Mouse (Mus musculus): Measurements from ENCODE around the gene Avpi1.

Gene Avpi1

DNA sequence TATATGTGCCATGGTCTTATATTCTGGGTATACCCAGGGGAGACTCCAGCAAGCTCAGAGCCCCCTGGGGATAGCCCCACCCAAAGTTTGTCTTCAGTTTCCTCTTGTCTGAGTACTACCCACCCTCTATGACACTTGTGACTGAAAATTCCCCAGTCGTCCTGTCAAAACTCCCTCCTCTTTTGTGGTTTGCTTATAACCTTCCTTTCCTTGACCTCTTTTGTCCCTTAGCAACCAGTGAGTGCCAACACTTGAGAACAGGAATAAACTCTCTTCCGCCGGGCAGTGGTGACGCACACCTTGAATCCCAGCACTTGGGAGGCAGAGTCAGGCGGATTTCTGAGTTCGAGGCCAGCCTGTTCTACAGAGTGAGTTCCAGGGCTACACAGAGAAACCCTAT is 15.2 kb upstream of the Avpi1 start:
- DNase-seq, result no peak

- no peak for DNase-seq
Measured at GRCm38 (mm10) chr19:42142757-42143156, 13.9 kb upstream of the Avpi1 start.

- DNase-seq, result no peak
Measured at GRCm38 (mm10) chr19:42141998-42142397, 13.1 kb upstream of the Avpi1 start.

DNA sequence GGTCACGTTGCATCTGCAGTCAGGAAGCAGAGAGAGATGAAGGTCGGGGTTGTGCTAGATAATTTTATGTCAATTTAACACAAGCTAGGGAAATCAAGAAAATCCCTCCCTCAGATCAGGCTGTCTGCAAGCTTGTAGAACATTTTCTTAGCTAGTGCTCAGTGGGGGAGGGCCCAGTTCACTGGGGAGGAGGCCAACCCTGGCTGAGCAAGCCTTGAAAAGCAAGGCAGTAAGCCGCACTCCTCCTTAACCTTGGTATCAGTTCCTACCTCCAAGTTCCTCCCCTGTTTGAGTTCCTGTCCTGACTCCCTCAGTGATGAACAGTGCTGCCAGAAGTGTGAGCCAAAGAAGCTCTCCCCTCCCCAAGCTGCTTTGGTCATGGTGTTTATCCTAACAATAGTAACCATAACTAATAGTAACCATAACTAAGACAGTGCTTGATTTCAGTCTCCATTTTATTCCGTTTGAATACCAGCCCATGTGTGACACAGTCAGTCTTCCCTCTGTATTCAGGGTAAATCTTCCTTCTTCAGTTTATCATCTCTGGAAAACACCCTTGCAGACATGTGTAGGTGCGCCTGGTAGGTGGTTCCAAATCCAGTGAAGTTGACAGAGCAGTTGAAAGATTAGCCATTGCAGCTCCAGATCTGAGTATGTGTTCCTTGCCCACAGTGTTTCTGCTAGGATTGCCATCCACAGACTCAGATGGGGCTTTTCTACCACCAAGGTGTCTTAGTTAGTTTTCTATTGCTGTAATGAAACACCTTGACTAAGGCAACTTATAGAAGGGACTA is 11.1 kb upstream of the Avpi1 start:
- DNase-seq, result no peak

DNA sequence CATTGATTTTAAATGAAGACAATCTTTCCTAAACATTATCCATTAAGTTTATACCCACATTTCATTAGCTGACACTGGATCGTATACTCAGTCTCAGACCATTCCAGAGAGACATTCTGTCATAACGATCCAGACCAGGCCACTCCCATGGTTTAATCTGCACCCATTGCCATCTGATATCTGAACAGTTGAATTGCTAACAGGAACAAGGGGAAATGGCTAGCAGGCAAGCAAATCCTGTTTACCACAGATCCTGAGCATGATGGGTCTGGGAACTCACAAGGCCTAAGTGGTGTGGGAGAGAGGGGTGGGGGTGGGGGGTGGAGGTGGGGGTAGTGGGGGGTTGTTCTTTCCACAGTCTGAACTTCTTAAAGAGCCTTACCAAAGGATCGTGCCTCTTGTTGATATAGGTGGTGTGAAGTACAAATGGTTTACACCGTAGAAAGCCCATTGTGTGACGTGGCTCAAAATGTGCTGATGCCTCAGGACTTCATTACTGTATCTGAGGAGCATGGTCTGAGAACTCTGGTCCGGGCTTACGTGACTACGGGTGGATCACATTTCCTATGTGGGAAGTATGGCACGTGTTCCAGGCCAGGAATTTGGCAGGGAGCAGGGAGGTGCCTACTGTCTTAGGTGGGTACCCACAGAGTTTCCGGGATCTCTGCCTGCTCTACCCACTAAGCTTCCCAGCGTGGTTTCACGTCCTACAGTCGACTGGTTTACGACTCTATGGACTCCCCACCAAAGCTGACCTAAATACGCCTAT is 9.8 kb upstream of the Avpi1 start:
- no peak for DNase-seq

DNA sequence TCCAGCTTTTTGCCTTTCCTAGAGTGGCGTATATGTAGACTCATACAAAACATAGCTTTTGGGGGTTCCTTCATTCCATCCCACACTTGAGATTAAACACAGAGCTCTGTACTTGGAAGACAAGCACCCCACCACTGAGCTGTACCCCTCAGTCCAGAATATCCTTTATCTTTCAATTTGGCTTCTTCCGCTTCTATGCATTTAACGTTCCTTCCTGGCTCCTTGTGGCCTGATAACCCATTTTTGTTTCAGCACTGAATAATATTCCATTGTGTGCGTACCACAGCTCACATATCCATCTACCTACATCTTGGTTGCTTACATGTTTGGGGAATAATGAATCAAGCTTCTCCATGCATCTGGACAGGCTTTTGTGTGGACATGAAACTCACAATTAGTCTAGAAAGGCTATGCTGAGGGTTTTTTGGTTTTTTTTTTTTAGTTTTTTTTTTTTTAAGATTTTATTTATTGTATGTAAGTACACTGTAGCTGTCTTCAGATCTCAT is 8.4 kb upstream of the Avpi1 start:
- DNase-seq, result no peak

DNA sequence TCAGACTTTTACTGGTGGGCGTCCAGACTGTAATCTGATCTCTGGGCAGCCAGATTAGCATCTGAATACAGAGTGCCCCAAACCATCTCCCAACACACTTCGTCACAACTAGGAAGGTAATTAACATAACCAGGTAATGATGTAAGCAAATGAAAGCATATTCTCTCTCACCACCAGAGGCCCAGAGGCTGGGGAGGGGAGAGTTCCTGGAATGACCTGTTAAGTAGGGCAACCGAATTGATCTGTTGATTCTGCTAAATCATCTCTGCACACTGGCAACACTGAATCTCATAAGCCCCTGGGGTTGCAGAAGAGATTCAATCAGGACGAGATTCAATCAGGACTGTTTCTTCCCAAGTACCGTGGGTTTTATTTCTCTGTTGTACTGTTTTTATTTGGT is 7.3 kb upstream of the Avpi1 start:
- DNase-seq, result no peak

DNA sequence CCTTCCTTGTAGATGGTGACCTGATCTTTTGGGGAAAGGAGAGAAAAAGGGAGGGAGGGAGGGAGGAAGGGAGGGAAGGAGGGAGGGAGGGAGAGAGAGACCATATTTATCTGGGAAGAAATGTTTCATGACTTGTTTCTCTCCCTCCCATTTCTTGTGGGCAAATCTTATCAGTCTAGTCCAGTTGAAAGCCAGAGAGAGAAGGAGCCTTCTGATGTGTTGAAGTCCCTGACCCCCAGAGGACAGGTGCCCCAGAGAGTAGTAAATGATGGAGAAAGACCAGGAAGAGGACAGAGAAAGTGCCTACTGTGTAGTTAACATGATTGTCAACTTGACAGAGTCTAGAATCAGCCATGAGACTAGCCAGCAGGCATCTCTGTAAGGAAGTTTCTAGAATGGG is 6.2 kb upstream of the Avpi1 start:
- no peak for DNase-seq

GRCm38 (mm10) chr19:42131101-42131500 is 2.2 kb upstream of the Avpi1 start:
- no peak for DNase-seq

- no peak for DNase-seq
Measured at GRCm38 (mm10) chr19:42130294-42130606, 1.4 kb upstream of the Avpi1 start.

DNA sequence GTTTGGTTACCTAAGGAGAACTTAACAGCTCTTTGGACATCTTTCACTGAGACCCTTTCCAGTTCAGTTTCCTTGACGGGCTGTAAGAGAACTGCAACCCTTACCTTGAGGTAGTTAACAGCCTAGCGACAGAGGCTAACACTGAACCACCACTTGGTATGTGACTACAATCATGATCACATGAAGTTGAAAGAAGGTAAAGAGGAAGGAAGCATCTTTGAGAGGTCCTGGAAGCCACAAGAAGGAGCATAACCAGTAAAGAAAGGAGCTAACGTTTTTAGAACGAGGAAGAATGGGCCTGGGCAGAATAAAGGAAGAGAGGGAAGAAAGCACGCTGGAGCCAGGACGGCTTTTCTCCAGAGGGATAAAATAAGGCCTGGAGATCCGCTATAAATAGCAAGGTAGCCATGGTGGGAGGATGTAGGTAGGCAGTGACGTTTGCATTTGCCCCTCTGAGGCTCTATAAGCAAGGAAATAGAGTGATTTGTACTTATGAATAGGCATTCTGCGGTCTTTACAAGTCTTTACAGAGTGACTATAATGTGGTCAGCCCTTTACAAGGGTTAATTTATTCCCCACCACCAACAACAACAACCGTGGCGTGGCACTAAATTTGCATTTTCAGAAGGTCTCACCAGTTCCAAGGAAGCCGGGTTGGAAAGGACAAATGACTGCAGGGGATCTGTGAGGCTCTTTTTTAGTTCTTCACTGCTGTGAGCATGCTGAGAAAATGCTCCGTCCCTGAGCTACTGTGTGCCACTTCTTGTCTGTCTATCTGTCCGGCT is 842 bp upstream of the Avpi1 start:
- peak; percentile 17 for DNase-seq

DNA sequence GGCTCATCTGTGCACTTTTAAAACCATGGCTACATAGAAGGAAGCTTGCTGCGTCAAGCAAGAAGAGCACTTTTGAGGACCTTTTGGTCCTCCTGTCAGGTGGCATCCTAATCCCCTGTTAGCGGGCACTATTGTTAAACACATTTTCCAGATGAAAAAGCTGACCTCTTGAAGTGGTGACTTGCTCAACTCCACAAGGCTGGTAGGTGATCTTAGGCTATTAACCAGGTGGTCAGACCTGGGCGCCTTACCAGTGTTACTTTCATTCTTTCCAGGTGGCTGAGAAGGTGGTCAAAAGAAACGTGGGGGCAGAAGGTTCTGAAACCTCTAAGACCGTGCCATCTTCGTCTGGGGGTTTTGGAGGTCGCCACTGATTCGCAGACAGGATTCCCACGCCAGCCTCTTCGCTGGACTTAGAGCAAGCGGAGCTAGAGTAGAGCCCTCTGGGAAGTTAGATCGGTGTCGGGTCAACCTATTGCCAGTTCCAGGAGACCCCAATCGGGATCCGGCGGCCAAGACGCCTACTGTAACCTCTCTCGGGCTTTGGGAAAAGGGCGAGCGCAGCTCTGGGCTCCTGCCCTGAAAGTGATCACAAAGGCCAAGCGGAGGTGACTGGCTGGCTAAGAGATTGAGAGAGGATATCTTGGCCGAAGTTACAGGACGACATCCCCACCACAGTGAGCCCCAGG is 663 bp downstream of the Avpi1 start:
- DNase-seq, result no peak

GRCm38 (mm10) chr19:42127024-42127423 is 1.8 kb downstream of the Avpi1 start:
- no peak for DNase-seq

GRCm38 (mm10) chr19:42126219-42126605 is 2.6 kb downstream of the Avpi1 start:
- no peak for DNase-seq

- no peak for DNase-seq
Measured at GRCm38 (mm10) chr19:42125501-42126218, 3.2 kb downstream of the Avpi1 start.

DNA sequence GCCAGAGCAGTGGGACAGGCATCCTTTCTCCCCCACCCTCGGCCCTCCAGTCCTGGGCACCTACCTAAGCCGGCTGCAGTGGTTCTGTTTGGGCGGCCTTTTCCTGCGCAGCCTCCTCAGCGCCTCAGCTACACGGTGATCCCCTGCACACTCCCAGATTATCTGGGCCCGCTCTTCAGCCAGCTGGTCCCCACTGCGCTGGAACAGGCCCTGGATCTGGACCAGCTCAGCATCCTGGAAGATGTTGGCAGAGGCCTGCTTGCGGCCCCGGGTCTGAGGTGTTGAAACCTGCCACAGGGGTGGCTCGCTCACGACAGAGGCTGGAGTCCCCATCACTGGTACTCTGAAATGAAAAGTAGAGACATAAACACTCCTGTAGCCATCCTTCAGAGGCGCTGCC is 4.2 kb downstream of the Avpi1 start:
- DNase-seq, result no peak

DNA sequence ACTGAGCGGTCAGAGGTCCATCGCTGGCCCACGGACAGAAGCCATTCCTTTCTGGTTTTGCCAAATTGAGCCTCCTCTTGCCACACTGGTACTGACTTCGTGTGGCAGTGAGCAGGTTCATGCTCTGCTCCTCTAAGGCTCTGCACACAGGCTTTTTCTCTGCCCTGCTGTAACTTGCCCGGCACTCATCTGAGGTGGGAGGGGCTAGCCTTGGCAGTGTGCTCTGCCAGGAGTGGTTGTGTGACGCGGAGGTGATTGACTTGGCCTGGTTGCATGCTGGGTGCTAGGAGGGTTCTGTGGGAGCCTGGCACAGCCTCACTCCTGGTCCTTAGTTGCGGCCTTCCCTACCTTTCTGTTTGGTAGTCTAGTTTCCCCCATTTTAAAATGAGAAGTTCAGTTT is 8.4 kb downstream of the Avpi1 start:
- no peak for DNase-seq

GRCm38 (mm10) chr19:42118596-42118995 is 10.3 kb downstream of the Avpi1 start:
- DNase-seq, result no peak

DNA sequence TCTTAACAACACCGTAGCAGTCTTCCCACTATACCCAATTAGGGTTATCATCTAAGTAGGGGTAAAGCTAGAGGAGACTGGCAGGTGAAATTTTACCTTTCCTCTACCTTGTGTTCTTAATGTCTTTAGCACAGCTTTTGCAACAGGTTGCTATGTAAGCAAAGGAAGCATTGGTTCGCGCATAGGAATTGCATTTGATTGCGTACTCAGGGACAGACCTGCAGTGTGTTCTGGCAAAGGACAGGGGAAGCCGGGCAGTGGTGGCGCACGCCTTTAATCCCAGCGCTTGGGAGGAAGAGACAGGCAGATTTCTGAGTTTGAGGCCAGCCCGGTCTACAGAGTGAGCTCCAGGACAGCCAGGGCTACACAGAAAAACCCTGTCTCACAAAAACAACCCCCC is 10.7 kb downstream of the Avpi1 start:
- DNase-seq, result no peak

DNA sequence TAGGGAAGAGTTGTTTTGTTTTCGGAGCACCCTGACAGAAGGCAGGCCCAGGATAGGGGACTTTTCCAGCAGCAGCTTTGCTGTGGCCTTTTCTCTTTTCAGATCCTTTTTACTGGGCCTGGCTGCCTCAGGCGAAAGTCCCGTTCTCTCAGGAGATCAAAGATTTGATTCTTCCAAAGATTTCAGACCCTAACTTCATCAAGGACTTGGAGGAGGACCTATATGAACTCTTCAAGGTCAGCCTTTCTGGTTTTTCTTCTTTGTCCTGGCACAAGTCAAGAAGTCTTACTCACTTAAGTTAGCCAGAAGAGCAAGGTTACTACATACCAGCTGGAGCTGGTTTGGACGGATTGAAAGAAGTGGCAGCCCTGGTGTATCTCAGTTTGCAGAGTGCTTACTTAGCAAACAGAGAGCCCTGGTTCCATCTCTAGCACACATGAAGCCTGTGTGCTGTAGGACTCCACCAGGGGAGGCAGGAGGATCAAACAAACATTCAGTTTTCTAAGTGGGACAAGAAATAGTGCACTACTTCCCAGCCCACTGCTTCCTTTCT is 13.0 kb downstream of the Avpi1 start:
- no peak for DNase-seq

GRCm38 (mm10) chr19:42104681-42105080 is 24.2 kb downstream of the Avpi1 start:
- no peak for DNase-seq

DNA sequence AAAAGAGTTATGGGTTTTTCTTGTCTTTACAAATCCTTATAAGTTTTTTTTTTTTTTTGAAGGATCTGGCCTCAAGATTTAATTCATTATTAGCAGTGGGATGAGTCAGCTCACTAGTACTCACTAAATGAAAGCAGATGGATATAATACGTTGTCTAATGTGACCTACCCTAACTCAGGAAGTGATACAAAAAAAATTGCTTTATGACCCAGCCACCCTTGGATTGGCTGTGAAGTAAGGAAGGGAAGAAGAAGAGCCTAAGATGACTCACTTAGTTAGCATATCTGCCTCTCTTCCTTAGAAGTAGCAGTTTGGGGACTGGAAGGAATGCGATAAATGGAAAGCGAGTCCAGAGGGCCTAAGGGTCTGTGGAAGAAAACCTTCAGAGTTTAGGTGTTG is 29.5 kb downstream of the Avpi1 start:
- no peak for DNase-seq
